Mouse (Mus musculus) layer of hippocampus, postnatal 10 days (tissue): Measurements from ENCODE around the gene Tmem40. TPM values are rescaled to one million over a fixed set of nuclear protein-coding genes. Genes with fewer than 3 reads are reported as not detected.

Experiments used
- DNase-seq, 2 experiments: peaks; one replicate each; pipeline ENCODE4 v3.0.0; 2021; ENCODE audit warnings: low spot score in 2 of 2
- total RNA-seq, 2 experiments: library from RNA; stranded (reverse); gene quantifications; 2 replicates each; pipeline ENCODE4 v1.2.3; 2021

Gene Tmem40
- total RNA-seq, 2 experiments from 2014 or later, result 0.38 to 0.87 TPM

GRCm38 (mm10) chr6:115702901-115703300 lies 59.3 kb downstream of the Tmem40 start:
- no peak for DNase-seq

- DNase-seq, result no peak
Measured at GRCm38 (mm10) chr6:115701302-115701701, 60.9 kb downstream of the Tmem40 start.

- no peak for DNase-seq
Measured at GRCm38 (mm10) chr6:115700778-115701177, 61.4 kb downstream of the Tmem40 start.

- peak in 1 of 2 experiments; percentile 11 for DNase-seq
Measured at GRCm38 (mm10) chr6:115698699-115699098, 63.5 kb downstream of the Tmem40 start.

- DNase-seq, result peak in 1 of 2 experiments; percentile 11
Measured at GRCm38 (mm10) chr6:115697739-115698558, 64.3 kb downstream of the Tmem40 start.

- DNase-seq, result no peak
Measured at GRCm38 (mm10) chr6:115696707-115697215, 65.4 kb downstream of the Tmem40 start.

- no peak for DNase-seq
Measured at GRCm38 (mm10) chr6:115695124-115695523, 67.1 kb downstream of the Tmem40 start.

- DNase-seq, result no peak
Measured at GRCm38 (mm10) chr6:115694441-115694842, 67.8 kb downstream of the Tmem40 start.

GRCm38 (mm10) chr6:115692963-115693730 lies 69.1 kb downstream of the Tmem40 start:
- DNase-seq, result no peak

GRCm38 (mm10) chr6:115692163-115692950 lies 69.9 kb downstream of the Tmem40 start:
- DNase-seq, result no peak

GRCm38 (mm10) chr6:115690105-115690504 lies 72.1 kb downstream of the Tmem40 start:
- DNase-seq, result no peak

GRCm38 (mm10) chr6:115688589-115688988 lies 73.6 kb downstream of the Tmem40 start:
- DNase-seq, result no peak

- no peak for DNase-seq
Measured at GRCm38 (mm10) chr6:115687753-115688152, 74.5 kb downstream of the Tmem40 start.

GRCm38 (mm10) chr6:115684851-115685646 lies 77.2 kb downstream of the Tmem40 start:
- no peak for DNase-seq

- no peak for DNase-seq
Measured at GRCm38 (mm10) chr6:115684271-115684670, 77.9 kb downstream of the Tmem40 start.

GRCm38 (mm10) chr6:115681066-115681465 lies 81.1 kb downstream of the Tmem40 start:
- no peak for DNase-seq
